Mouse (Mus musculus) c-Kit-positive CD71-negative TER-119-negative erythroid progenitor cells, embryonic 14.5 days (primary cell): ENCODE data around the gene Mgat4a.

Experiments
- DNase-seq: peaks from one replicate; pipeline ENCODE4 v3.0.0-alpha.2; 2013; ENCODE audit warnings: low read depth

The Mgat4a gene

GRCm38 (mm10) chr1:37495698-37496321 is 45.0 kb downstream of the Mgat4a start:
- no peak for DNase-seq

DNA sequence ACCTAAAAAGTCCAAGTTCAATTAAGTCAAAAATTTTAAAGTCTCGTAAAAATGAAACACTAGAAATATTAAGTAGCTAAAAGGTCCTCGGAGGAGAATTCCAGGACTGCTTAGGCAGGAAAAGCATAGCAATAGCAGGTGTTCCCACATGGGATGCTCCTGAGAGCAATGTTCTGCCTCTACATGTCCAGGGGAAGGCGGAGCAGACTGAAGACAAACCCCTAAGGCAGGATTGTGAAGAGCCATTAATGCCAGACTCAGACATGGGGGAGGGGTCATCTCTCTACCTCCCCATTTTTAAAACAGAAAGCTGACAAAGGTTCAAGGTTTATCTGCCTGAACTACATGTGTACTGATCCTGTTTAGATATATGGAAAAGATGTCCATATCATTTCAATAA is 45.7 kb downstream of the Mgat4a start:
- DNase-seq, result no peak

DNA sequence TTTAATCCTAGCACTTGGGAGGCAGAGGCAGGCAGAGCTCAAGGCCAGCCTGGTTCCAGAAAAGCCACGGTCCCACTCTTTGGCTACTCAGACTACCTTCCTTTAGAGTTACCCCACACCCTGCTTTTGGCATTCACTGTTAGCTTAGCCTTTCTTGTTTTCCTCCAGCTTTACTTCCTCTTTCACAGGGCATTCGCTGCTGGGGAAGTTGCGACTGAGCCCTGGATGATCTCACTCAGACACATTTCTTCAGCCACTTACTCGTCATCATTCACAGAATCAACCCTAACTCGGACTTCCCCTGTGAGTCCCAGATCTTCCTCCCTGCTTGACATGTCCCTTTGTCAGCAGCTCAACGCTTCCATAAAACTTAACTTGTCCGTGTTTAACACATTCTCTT is 49.1 kb downstream of the Mgat4a start:
- DNase-seq, result peak; percentile 58

DNA sequence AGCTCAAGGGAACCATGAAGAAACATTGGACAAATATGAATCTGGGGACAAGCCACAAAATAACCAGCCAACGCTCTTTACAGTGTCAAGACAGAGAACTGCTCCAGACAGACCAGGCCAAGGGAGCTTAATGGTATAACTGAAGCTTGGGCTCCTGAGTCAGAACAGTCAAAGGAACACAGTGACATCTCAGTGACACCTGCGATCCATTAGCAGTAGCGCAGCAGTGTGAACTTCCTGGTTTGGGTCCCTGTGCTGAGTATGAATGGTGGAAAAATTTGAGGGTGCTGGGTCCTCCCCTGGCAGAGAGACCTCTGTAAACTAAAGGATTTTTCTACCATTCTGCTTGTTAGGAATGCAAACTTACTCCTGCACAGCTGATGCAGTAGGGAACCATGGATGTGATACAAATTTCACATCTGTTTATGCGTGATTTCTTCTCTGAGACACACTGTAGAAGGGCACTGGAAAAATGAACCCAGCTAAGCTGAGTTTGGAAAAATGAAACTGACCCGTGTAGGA is 50.1 kb downstream of the Mgat4a start:
- DNase-seq, result no peak

- no peak for DNase-seq
Measured at GRCm38 (mm10) chr1:37488531-37488930, 52.3 kb downstream of the Mgat4a start.

GRCm38 (mm10) chr1:37486994-37487393 is 53.8 kb downstream of the Mgat4a start:
- no peak for DNase-seq

DNA sequence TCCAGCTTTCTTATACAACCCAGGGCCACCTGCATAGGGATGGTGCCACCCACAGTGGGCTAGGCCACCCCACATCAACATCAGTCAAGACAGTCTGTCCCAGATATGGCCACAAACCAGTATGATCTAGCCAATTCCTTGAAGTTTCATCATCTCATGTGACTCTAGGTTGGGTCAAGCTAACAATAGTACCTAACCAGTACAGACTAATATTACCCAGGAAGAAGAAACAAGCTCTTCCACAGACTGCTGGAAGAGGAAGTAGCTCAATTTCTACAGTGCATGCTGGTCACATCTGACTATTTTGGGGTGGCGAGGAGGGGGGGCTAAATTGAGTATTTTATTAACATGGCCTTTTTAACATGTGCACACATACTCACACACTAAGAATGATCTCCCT is 54.4 kb downstream of the Mgat4a start:
- DNase-seq, result no peak

GRCm38 (mm10) chr1:37484612-37485011 is 56.2 kb downstream of the Mgat4a start:
- DNase-seq, result no peak

- DNase-seq, result no peak
Measured at GRCm38 (mm10) chr1:37481331-37481730, 59.5 kb downstream of the Mgat4a start.

DNA sequence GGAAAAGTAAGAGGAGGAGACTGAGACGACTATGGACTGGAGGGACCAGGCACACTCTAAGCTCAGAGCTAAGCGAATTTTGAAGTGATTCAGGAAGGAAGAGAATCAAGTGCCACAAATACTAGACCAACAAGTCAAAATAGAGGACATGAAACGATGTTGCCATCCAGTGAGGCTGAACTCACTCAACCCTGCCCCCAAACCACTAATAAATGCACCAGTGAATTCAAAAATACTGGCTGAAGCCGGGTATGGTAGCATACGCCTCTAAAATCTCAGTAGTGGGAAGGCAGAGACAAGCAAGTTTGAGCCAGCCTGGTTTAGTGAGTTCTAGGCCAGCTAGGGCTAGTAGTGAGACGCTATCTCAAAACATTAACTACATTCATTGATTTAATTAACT is 60.1 kb downstream of the Mgat4a start:
- no peak for DNase-seq

DNA sequence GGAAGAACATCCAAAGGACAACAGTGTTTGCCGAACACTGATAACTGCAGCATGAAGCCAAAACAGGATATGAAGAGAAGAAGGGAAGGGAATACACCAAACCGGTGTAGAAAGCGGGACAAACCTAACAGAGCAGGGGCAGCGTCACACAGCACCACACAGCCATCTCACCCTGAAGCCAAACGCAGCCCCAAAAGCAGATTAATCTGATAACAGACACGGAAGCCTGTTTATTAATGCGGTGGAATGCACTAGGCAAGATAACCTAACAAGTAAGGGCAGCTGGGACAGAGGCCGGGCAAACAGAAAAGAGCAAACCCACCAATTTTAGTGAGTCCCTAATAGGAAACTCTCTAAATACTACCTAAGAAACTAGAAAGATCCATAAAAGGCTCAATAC is 61.1 kb downstream of the Mgat4a start:
- no peak for DNase-seq

- DNase-seq, result peak; percentile 68
Measured at GRCm38 (mm10) chr1:37479074-37479473, 61.7 kb downstream of the Mgat4a start.

- DNase-seq, result peak; percentile 68
Measured at GRCm38 (mm10) chr1:37478416-37478815, 62.4 kb downstream of the Mgat4a start.

DNA sequence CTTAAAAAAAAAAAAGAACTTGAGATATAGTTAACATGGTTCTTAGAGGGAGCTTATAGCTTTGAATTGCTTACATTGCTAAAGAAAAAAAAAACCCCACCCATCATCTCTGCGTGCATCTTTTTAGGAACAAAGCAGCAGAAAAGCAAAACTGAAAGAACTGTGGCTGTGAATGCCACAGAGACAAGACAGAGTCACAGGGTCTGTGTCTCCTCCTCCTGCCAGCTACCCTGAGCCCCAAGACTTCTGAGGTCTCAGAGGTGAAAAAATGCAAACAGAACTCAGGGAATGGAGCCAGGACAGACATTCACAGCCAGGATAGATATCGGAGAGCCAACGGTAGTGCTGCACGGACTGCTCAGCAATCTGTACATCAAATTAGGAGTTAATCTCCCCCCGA is 62.9 kb downstream of the Mgat4a start:
- no peak for DNase-seq

- DNase-seq, result no peak
Measured at GRCm38 (mm10) chr1:37477250-37477649, 63.6 kb downstream of the Mgat4a start.

- DNase-seq, result no peak
Measured at GRCm38 (mm10) chr1:37475312-37475711, 65.5 kb downstream of the Mgat4a start.

DNA sequence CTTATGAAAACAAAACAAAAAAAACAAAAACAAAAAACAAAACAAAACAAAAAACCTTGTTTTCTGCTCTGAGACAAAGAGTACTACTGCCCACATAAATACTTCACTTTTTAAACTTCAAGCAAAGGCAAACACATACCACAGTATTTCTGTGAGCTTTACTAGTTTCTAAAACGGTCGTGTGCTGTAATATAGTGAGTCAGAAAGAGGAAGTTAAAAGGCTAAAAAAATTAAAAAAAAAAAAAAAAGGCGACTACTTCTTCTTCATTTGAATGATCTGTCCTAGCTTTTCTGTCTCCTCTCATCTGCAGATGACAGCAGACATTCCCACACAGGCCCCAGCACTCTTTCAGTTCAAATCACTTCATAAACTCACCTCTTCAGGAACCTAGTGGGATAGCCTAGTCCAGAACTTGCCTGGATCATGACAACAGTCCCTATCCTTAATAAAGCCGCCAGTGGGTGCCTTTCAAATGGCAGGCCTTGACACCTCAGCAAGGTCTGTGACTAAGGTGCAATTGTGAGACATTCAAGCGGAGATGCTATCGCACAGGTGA is 66.1 kb downstream of the Mgat4a start:
- no peak for DNase-seq

DNA sequence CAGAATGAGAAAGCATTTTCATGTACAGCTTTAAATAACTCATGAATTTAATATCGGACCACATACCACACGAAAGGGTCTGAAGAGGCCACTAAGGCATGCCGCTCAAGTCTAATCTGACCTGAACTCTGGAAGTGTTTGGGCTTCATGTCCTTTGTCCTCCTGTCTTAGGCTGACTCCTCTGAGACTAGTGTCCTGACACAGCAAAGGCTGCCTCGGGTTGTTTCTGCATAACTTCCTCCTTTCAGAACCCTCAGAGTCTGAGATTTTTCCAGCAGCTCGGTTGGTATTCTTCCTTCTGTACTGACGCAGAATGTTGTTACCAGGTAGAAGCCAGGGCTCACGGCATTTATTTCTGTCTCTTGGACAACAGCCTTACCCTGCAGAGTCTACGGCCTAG is 66.8 kb downstream of the Mgat4a start:
- DNase-seq, result no peak

DNA sequence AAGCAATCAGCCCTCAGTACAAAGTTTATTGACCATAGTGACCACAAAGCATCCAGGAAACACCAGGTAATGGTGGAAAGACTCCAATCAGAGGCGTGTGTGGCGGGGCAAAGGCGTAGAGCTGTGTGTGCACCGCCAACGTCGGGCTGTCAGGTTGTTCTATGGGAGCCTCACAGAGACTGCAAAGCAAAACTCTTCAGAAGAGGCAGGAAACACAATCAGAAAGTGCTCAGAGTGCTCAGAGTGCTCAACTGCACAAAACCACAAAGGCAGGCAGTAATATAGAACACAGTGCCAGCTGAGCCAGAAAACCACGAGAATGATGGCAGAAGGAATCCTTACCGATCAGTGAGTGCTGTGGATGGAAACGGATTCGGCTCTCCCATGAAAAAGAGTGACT is 67.6 kb downstream of the Mgat4a start:
- DNase-seq, result no peak

GRCm38 (mm10) chr1:37471179-37472148 is 69.4 kb downstream of the Mgat4a start:
- no peak for DNase-seq

- no peak for DNase-seq
Measured at GRCm38 (mm10) chr1:37469007-37469406, 71.8 kb downstream of the Mgat4a start.

DNA sequence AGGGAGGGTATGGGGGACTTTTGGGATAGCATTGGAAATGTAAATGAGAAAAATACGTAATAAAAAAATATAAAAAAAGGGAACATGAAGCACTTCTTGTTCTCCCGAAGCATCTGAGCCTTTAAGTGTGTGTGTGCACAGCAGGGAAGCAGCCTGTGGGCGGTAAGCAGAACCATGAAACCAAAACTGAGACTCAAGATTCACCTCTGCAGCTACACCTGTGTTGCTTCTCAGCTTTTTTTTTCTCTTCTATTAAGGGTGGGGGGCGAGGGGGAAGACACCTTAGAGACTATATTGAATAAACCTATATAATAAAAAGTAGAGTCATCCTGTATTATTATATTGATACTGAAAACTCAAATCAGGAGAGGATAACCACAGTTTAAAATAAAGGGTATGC is 73.0 kb downstream of the Mgat4a start:
- DNase-seq, result no peak
